Mouse (Mus musculus) forebrain, embryonic 15.5 days (tissue): ENCODE results near the gene Mfsd11. TPM values are rescaled to one million over a fixed set of nuclear protein-coding genes. Genes with fewer than 3 reads are reported as not detected.
"Not testable (repeated sequence)": the region's sequence is repeated elsewhere in the genome, so short reads cannot be mapped to it uniquely, and the experiment has no call there.

Experiments used
- ATAC-seq: fragments of 200-750 bp; cut with Nextera tagmentation; replicated peaks from 2 replicates; pipeline ENCODE4 v1.8.0; 2017; ENCODE audit warnings: mild to moderate bottlenecking, moderate TSS enrichment, moderate library complexity
- H3K27ac ChIP-seq: fragments of 300-500 bp; sonication (generic); replicated peaks from 2 replicates; pipeline ENCODE4 v1.5.1; 2015; ENCODE audit warnings: mild to moderate bottlenecking, inconsistent platforms
- H3K27me3 ChIP-seq: fragments of 300-500 bp; sonication (generic); 2 replicates; pipeline ENCODE4 v1.6.1; 2015; ENCODE audit warnings: inconsistent platforms
- H3K36me3 ChIP-seq: fragments of 300-500 bp; sonication (generic); 2 replicates; pipeline ENCODE4 v1.6.1; 2015; ENCODE audit warnings: mild to moderate bottlenecking, inconsistent platforms
- H3K4me1 ChIP-seq: fragments of 300-500 bp; sonication (generic); 2 replicates; pipeline ENCODE4 v1.6.1; 2015; ENCODE audit warnings: inconsistent platforms
- H3K4me2 ChIP-seq: fragments of 300-500 bp; sonication (generic); replicated peaks from 2 replicates; pipeline ENCODE4 v1.6.1; 2015; ENCODE audit warnings: mild to moderate bottlenecking, inconsistent platforms
- H3K4me3 ChIP-seq: fragments of 300-500 bp; sonication (generic); 2 replicates; pipeline ENCODE4 v1.5.1; 2015; ENCODE audit warnings: mild to moderate bottlenecking, inconsistent platforms
- H3K9ac ChIP-seq: fragments of 300-500 bp; sonication (generic); replicated peaks from 2 replicates; pipeline ENCODE4 v1.6.1; 2015; ENCODE audit warnings: mild to moderate bottlenecking, inconsistent platforms
- H3K9me3 ChIP-seq: fragments of 300-500 bp; sonication (generic); 2 replicates; pipeline ENCODE4 v1.6.1; 2016; ENCODE audit warnings: inconsistent platforms
- WGBS: fragments of 180-500 bp; shearing (Covaris S2); methylation state at CpG from one replicate; pipeline ENCODE4 v1.1.7; 2015; ENCODE audit warnings: mixed read lengths; 5-methylcytosine and 5-hydroxymethylcytosine counted together
- polyA plus RNA-seq: library from polyadenylated mRNA; unstranded; fragments of >200 nt; fragmentation: Nextera tagmentation; extraction: Ambion mirVana; gene quantifications from 2 replicates; pipeline ENCODE4 v1.2.1, GENCODE M21; 2015

Mfsd11 gene
- polyA plus RNA-seq, 1 experiment from 2014 or later, result 54.9 TPM

GRCm38 (mm10) chr11:116823255-116823654 is 29.0 kb upstream of the Mfsd11 start:
- ATAC-seq, result no peak
- Histone ChIP-seq H3K4me2 (no peak overlapping the region), H3K9me3 (no peaks in the 10 kb centered on the region), H3K27me3 (no peaks in the 10 kb centered on the region), H3K27ac (no peak overlapping the region), H3K4me1 (peaks cover 19% of the 10 kb centered on the region), H3K9ac (no peak overlapping the region), H3K4me3 (no peak overlapping the region), H3K36me3 (no peaks in the 10 kb centered on the region)
- WGBS, result 100% methylated on average over 2 of the region's 2 CpGs

- H3K27ac ChIP-seq, H3K4me2 ChIP-seq, H3K27me3 ChIP-seq, H3K9ac ChIP-seq, H3K4me3 ChIP-seq, ATAC-seq, H3K36me3 ChIP-seq, H3K9me3 ChIP-seq: not testable (repeated sequence)
- 93% methylated on average over 10 of the region's 10 CpGs for WGBS
- peaks cover 21% of the 10 kb centered on the region for H3K4me1 ChIP-seq
Observed at GRCm38 (mm10) chr11:116823885-116824284, 28.4 kb upstream of the Mfsd11 start.

GRCm38 (mm10) chr11:116825230-116825629 is 27.0 kb upstream of the Mfsd11 start:
- H3K4me2 ChIP-seq, result no peak overlapping the region
- H3K27ac ChIP-seq, result no peak overlapping the region
- H3K9me3 ChIP-seq, result no peaks in the 10 kb centered on the region
- no peak overlapping the region for H3K9ac ChIP-seq
- 57% methylated on average over 5 of the region's 5 CpGs for WGBS
- H3K27me3 ChIP-seq, result no peaks in the 10 kb centered on the region
- H3K4me3 ChIP-seq, result no peak overlapping the region
- H3K36me3 ChIP-seq, result no peaks in the 10 kb centered on the region
- ATAC-seq, result no peak
- peaks cover 21% of the 10 kb centered on the region for H3K4me1 ChIP-seq

- H3K4me1 ChIP-seq, result peaks cover 17% of the 10 kb centered on the region
- H3K36me3 ChIP-seq, result no peaks in the 10 kb centered on the region
- WGBS, result 11% methylated on average over 17 of the region's 17 CpGs
- 0 out of 2 replicates have a peak overlapping the region, but pooled peaks have one; percentile 5 for H3K27ac ChIP-seq
- no peaks in the 10 kb centered on the region for H3K27me3 ChIP-seq
- H3K4me2 ChIP-seq, result peak overlapping the region; percentile 87
- H3K9me3 ChIP-seq, result no peaks in the 10 kb centered on the region
- no peak; the same call in 1 of the 2 replicates for ATAC-seq
- peak overlapping the region; percentile 59 for H3K4me3 ChIP-seq
- H3K9ac ChIP-seq, result peak overlapping the region; percentile 59
Observed at GRCm38 (mm10) chr11:116826550-116827504, 25.4 kb upstream of the Mfsd11 start.

- Histone ChIP-seq H3K36me3 (no peaks in the 10 kb centered on the region), H3K4me1 (peaks cover 21% of the 10 kb centered on the region), H3K4me2 (peak within 1 kb of the TSS; percentile 87), H3K9me3 (no peaks in the 10 kb centered on the region), H3K9ac (peak within 1 kb of the TSS; percentile 59), H3K27me3 (no peaks in the 10 kb centered on the region), H3K27ac (0 out of 2 replicates have a peak within 1 kb of the TSS, but pooled peaks have one; percentile 36), H3K4me3 (peak within 1 kb of the TSS; percentile 59)
- ATAC-seq, result peak; percentile 42
- WGBS, result under 1% methylated on average over 68 of the region's 71 CpGs
Observed at GRCm38 (mm10) chr11:116827534-116828165, 24.6 kb upstream of the Mfsd11 start, which contains the start of gene Mxra7. Gene Mxra7 (minus strand): TSS chr11:116828046.

- H3K27ac ChIP-seq, result no peak overlapping the region
- H3K27me3 ChIP-seq, result no peaks in the 10 kb centered on the region
- H3K4me1 ChIP-seq, result peaks cover 21% of the 10 kb centered on the region
- no peak overlapping the region for H3K4me3 ChIP-seq
- WGBS, result 27% methylated on average over 4 of the region's 4 CpGs
- peaks cover 36% of the 10 kb centered on the region for H3K36me3 ChIP-seq
- no peak for ATAC-seq
- no peaks in the 10 kb centered on the region for H3K9me3 ChIP-seq
- H3K4me2 ChIP-seq, result no peak overlapping the region
- H3K9ac ChIP-seq, result no peak overlapping the region
Observed at GRCm38 (mm10) chr11:116832172-116832685, 20.0 kb upstream of the Mfsd11 start.

GRCm38 (mm10) chr11:116834954-116835353 is 17.3 kb upstream of the Mfsd11 start:
- WGBS, result 94% methylated on average over 1 of the region's 1 CpGs
- no peaks in the 10 kb centered on the region for H3K27me3 ChIP-seq
- H3K4me1 ChIP-seq, result peaks cover 16% of the 10 kb centered on the region
- no peak overlapping the region for H3K4me3 ChIP-seq
- H3K9me3 ChIP-seq, result no peaks in the 10 kb centered on the region
- no peak overlapping the region for H3K9ac ChIP-seq
- no peak for ATAC-seq
- H3K27ac ChIP-seq, result no peak overlapping the region
- no peak overlapping the region for H3K4me2 ChIP-seq
- H3K36me3 ChIP-seq, result peaks cover 62% of the 10 kb centered on the region

- WGBS, result 92% methylated on average over 4 of the region's 4 CpGs
- peaks cover 74% of the 10 kb centered on the region for H3K36me3 ChIP-seq
- H3K4me1 ChIP-seq, result peaks cover 30% of the 10 kb centered on the region
Observed at GRCm38 (mm10) chr11:116836283-116836682, 16.0 kb upstream of the Mfsd11 start.

GRCm38 (mm10) chr11:116837441-116837840 is 14.8 kb upstream of the Mfsd11 start:
- no peak overlapping the region for H3K27ac ChIP-seq
- H3K36me3 ChIP-seq, result peaks cover 74% of the 10 kb centered on the region
- ATAC-seq, result no peak
- H3K9me3 ChIP-seq, result no peaks in the 10 kb centered on the region
- H3K27me3 ChIP-seq, result no peaks in the 10 kb centered on the region
- no peak overlapping the region for H3K4me3 ChIP-seq
- H3K9ac ChIP-seq, result no peak overlapping the region
- WGBS, result 96% methylated on average over 10 of the region's 10 CpGs
- H3K4me1 ChIP-seq, result peaks cover 39% of the 10 kb centered on the region
- H3K4me2 ChIP-seq, result no peak overlapping the region

More at GRCm38 (mm10) chr11:116836283-116836682, 16.0 kb upstream of the Mfsd11 start:
- no peaks in the 10 kb centered on the region for H3K27me3 ChIP-seq
- no peak overlapping the region for H3K9ac ChIP-seq
- no peak overlapping the region for H3K4me3 ChIP-seq
- no peak overlapping the region for H3K4me2 ChIP-seq
- H3K27ac ChIP-seq, result no peak overlapping the region
- H3K9me3 ChIP-seq, result no peaks in the 10 kb centered on the region
- no peak for ATAC-seq

- 91% methylated on average over 14 of the region's 14 CpGs for WGBS
- peaks cover 72% of the 10 kb centered on the region for H3K36me3 ChIP-seq
- no peak overlapping the region for H3K27ac ChIP-seq
- ATAC-seq, result no peak
- no peak overlapping the region for H3K4me3 ChIP-seq
- H3K4me1 ChIP-seq, result peaks cover 36% of the 10 kb centered on the region
- H3K27me3 ChIP-seq, result no peaks in the 10 kb centered on the region
- no peak overlapping the region for H3K9ac ChIP-seq
- no peaks in the 10 kb centered on the region for H3K9me3 ChIP-seq
- no peak overlapping the region for H3K4me2 ChIP-seq
Observed at GRCm38 (mm10) chr11:116838936-116839335, 13.3 kb upstream of the Mfsd11 start.

GRCm38 (mm10) chr11:116839601-116840000 is 12.6 kb upstream of the Mfsd11 start:
- H3K27me3 ChIP-seq, result no peaks in the 10 kb centered on the region
- peaks cover 43% of the 10 kb centered on the region for H3K4me1 ChIP-seq
- H3K27ac ChIP-seq, result no peak overlapping the region
- no peak for ATAC-seq
- peaks cover 65% of the 10 kb centered on the region for H3K36me3 ChIP-seq
- no peak overlapping the region for H3K4me3 ChIP-seq
- H3K9me3 ChIP-seq, result no peaks in the 10 kb centered on the region
- no peak overlapping the region for H3K4me2 ChIP-seq
- WGBS, result 83% methylated on average over 7 of the region's 7 CpGs
- H3K9ac ChIP-seq, result no peak overlapping the region; the same call in 1 of the 2 replicates

- no peaks in the 10 kb centered on the region for H3K9me3 ChIP-seq
- H3K4me2 ChIP-seq, result peak overlapping the region; percentile 79
- H3K27me3 ChIP-seq, result no peaks in the 10 kb centered on the region
- H3K4me3 ChIP-seq, result peak overlapping the region; percentile 93; the same call in 1 of the 2 replicates
- peaks cover 48% of the 10 kb centered on the region for H3K4me1 ChIP-seq
- peaks cover 54% of the 10 kb centered on the region for H3K36me3 ChIP-seq
- ATAC-seq, result no peak
- 86% methylated on average over 4 of the region's 4 CpGs for WGBS
- H3K9ac ChIP-seq, result peak overlapping the region; percentile 25
- no peak overlapping the region for H3K27ac ChIP-seq
Observed at GRCm38 (mm10) chr11:116840748-116841147, 11.5 kb upstream of the Mfsd11 start.
